Mouse (Mus musculus): ENCODE data around the gene Fam209.

The Fam209 gene

DNA sequence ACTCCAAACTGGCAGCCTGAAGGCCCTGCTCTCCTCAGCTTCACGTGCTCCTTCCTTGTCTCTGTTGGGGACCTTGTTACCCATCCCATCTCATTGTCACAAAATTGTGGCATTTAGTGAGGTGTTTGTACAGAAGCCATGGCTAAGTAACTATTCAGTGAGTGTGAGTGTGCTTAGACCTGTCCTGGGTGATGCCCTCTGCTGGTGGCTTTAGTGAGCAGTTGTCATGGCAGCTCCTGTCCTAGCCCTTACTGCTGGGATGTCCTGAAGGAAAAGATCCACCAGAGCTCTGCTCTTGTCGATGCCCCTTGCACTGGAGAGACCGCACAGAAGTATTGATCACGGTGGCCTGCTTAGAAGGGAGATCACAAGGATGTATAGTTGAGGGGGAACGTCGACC, 25.0 kb upstream of the Fam209 start:
- peaks cover 17% of the 10 kb centered on the region for H3K4me1 ChIP-seq (replicated peaks; ENCODE audit: low read depth, low read length)
- no peak overlapping the region for H3K4me3 ChIP-seq (replicated peaks; ENCODE audit: low read length)
- peaks cover 83% of the 10 kb centered on the region for H3K36me3 ChIP-seq (ENCODE audit: insufficient read depth, low read length)
- H3K27me3 ChIP-seq (ENCODE audit: insufficient read depth, low read length): no peaks in the 10 kb centered on the region
- no peaks in the 10 kb centered on the region for H3K9me3 ChIP-seq (ENCODE audit: low read length)
- TF ChIP-seq NANOG (IDR thresholded peaks at IDR 0.05; ENCODE audit: borderline replicate concordance, low read length): no peak
- peak; percentile 30 for TF ChIP-seq CTCF (conservative IDR thresholded peaks at IDR 0.05; ENCODE audit: low read length)
- TF ChIP-seq POU5F1 (IDR thresholded peaks at IDR 0.05; ENCODE audit: borderline replicate concordance, low read length): no peak

DNA sequence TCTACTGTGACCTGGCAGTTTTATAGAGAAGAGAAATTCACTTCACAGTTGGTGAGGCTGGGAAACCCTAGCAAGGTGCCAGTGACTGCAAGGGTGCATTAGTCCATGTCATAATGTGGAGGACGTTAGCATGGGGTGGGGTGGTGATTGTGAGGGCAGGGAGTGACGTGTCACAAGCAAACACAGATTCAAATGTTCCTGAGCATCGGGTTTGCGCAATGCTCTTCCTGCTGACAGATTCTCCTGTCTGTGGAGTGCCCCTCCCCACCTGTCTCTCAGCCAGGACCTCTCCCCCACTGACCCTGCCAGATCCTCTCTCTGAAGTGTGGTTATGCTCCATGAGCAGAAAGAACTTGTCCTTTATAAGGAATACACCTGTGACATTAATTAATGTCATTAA, 24.0 kb upstream of the Fam209 start:
- TF ChIP-seq POU5F1 (IDR thresholded peaks at IDR 0.05; ENCODE audit: borderline replicate concordance, low read length) (no peak), NANOG (IDR thresholded peaks at IDR 0.05; ENCODE audit: borderline replicate concordance, low read length) (no peak), CTCF (conservative IDR thresholded peaks at IDR 0.05; ENCODE audit: low read length) (no peak)
- Histone ChIP-seq H3K4me1 (replicated peaks; ENCODE audit: low read depth, low read length) (peaks cover 16% of the 10 kb centered on the region), H3K9me3 (ENCODE audit: low read length) (no peaks in the 10 kb centered on the region), H3K27me3 (ENCODE audit: insufficient read depth, low read length) (no peaks in the 10 kb centered on the region), H3K36me3 (ENCODE audit: insufficient read depth, low read length) (peaks cover 93% of the 10 kb centered on the region), H3K4me3 (replicated peaks; ENCODE audit: low read length) (no peak overlapping the region)

DNA sequence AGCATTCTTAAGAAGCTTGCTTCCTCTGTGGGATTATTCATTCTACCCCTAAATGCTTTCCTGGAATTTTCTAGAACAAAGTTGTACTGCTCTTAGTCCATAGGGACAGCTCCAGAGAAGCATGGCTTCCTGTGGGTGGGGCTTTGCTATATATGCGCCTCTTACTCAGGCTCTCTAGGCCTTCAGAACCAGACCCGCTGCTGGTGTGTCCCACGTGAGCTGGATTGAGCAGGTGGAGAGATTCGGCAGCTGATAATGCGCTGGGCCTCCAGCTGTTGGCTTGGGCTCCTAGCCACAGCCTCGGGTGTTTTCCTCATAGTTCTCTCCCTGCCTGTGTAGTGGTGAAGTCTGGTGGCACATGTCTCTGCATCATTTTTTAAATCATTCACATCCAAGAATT, 21.7 kb upstream of the Fam209 start:
- peaks cover 98% of the 10 kb centered on the region for H3K36me3 ChIP-seq (ENCODE audit: insufficient read depth, low read length)
- TF ChIP-seq NANOG (IDR thresholded peaks at IDR 0.05; ENCODE audit: borderline replicate concordance, low read length) (no peak), POU5F1 (IDR thresholded peaks at IDR 0.05; ENCODE audit: borderline replicate concordance, low read length) (no peak), CTCF (conservative IDR thresholded peaks at IDR 0.05; ENCODE audit: low read length) (no peak)
- H3K27me3 ChIP-seq (ENCODE audit: insufficient read depth, low read length): no peaks in the 10 kb centered on the region
- no peaks in the 10 kb centered on the region for H3K9me3 ChIP-seq (ENCODE audit: low read length)
- H3K4me1 ChIP-seq (replicated peaks; ENCODE audit: low read depth, low read length): peaks cover 12% of the 10 kb centered on the region; the same call in 1 of the 2 replicates
- no peak overlapping the region for H3K4me3 ChIP-seq (replicated peaks; ENCODE audit: low read length)

DNA sequence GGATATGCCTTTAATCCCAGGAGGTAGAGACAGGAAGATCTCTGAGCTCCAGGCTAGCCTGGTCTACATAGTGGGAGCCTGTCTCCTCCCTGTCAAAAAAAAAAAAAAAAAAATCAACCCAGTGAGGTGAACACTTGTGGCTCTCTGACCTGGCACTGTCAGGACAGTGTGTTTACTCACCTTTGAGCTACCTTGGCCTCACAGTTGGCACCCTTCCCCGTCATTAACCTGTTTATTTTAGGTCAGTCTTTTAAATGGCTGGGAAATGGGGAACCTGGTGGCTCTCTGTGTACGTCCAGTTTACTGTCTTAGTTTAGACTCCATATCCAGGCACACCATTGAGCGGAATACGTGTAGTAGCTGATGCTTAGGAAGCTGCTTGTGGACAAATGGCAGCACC, 20.3 kb upstream of the Fam209 start:
- Histone ChIP-seq H3K4me1 (replicated peaks; ENCODE audit: low read depth, low read length) (peaks cover 12% of the 10 kb centered on the region; the same call in 1 of the 2 replicates), H3K36me3 (ENCODE audit: insufficient read depth, low read length) (peaks cover 98% of the 10 kb centered on the region), H3K9me3 (ENCODE audit: low read length) (no peaks in the 10 kb centered on the region), H3K27me3 (ENCODE audit: insufficient read depth, low read length) (no peaks in the 10 kb centered on the region), H3K4me3 (replicated peaks; ENCODE audit: low read length) (no peak overlapping the region)
- TF ChIP-seq CTCF (conservative IDR thresholded peaks at IDR 0.05; ENCODE audit: low read length): no peak
- no peak for TF ChIP-seq NANOG (IDR thresholded peaks at IDR 0.05; ENCODE audit: borderline replicate concordance, low read length)
- TF ChIP-seq POU5F1 (IDR thresholded peaks at IDR 0.05; ENCODE audit: borderline replicate concordance, low read length): no peak

DNA sequence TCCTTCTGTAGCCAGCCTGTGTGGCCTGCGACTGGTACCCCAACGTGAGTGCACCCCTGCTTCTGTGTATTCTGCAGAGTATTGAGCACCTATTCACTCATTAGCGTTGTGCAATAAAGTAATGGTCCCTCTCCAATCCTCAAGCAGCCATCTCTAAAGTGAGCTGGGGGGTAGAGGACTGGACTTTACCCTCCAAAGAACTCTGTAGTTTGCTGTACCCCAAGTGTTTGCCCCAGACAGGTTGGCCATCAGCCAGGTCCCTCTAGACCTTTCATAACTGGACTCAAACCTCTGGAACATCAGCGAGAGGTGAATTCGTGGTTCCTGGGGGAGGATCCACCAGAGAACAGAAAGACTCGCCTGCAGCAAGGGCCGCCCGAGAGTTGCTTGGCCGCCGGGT, 19.9 kb upstream of the Fam209 start:
- H3K4me3 ChIP-seq (replicated peaks; ENCODE audit: low read length): no peak overlapping the region
- H3K36me3 ChIP-seq (ENCODE audit: insufficient read depth, low read length): peaks cover 98% of the 10 kb centered on the region
- TF ChIP-seq CTCF (conservative IDR thresholded peaks at IDR 0.05; ENCODE audit: low read length) (no peak), POU5F1 (IDR thresholded peaks at IDR 0.05; ENCODE audit: borderline replicate concordance, low read length) (no peak), NANOG (IDR thresholded peaks at IDR 0.05; ENCODE audit: borderline replicate concordance, low read length) (no peak)
- no peaks in the 10 kb centered on the region for H3K27me3 ChIP-seq (ENCODE audit: insufficient read depth, low read length)
- no peaks in the 10 kb centered on the region for H3K9me3 ChIP-seq (ENCODE audit: low read length)
- peaks cover 11% of the 10 kb centered on the region; the same call in 1 of the 2 replicates for H3K4me1 ChIP-seq (replicated peaks; ENCODE audit: low read depth, low read length)

DNA sequence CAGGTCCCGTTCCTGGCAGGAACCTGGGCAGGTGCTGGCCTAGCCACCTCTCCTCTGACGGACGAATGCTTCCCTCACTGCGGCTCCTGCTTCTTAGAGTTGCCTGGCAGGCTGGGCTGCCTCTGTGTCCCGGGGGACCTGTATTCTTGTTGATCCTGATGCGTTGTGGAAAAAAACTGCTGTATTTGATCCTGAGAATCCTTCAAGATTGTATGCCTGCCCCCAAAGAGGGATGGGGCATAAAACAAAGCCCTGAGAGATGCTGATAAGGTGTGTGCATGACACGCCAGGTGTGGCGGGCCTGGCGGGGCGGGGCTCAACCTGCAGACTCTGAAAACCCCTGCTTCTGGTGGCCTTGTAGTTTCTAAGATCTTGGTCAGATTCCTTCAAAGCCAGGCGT, 13.8 kb upstream of the Fam209 start, which contains the start of gene Gcnt7:
Gene Gcnt7 (minus strand): TSS at position 101 of the 400 bp plus-strand sequence.
- peaks cover 92% of the 10 kb centered on the region for H3K36me3 ChIP-seq (ENCODE audit: insufficient read depth, low read length)
- no peak for TF ChIP-seq NANOG (IDR thresholded peaks at IDR 0.05; ENCODE audit: borderline replicate concordance, low read length)
- TF ChIP-seq CTCF (conservative IDR thresholded peaks at IDR 0.05; ENCODE audit: low read length): no peak
- TF ChIP-seq POU5F1 (IDR thresholded peaks at IDR 0.05; ENCODE audit: borderline replicate concordance, low read length): no peak
- no peaks in the 10 kb centered on the region for H3K27me3 ChIP-seq (ENCODE audit: insufficient read depth, low read length)
- no peak within 1 kb of the TSS for H3K4me3 ChIP-seq (replicated peaks; ENCODE audit: low read length)
- peaks cover 11% of the 10 kb centered on the region for H3K4me1 ChIP-seq (replicated peaks; ENCODE audit: low read depth, low read length)
- H3K9me3 ChIP-seq (ENCODE audit: low read length): no peaks in the 10 kb centered on the region

DNA sequence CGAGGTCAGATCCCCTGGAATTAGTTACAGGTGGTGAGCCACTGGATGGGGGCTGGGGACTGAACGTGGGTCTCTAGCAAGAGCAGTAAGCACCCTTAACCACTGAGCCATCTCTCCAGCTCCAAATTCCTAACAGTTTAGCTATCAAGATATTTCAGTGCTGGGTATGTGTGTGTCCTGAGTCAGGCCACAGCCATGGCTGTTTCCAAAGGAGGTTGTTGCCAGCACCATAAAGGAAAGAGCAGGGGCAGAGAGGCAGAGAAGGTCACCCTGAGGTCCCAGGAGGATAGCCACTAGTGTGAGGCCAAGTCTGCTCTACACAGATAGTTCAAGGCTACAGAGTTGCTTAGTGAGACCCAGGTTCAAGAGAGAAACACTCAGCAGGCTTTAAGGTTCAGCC, 11.7 kb upstream of the Fam209 start:
- TF ChIP-seq NANOG (IDR thresholded peaks at IDR 0.05; ENCODE audit: borderline replicate concordance, low read length) (no peak), CTCF (conservative IDR thresholded peaks at IDR 0.05; ENCODE audit: low read length) (no peak), POU5F1 (IDR thresholded peaks at IDR 0.05; ENCODE audit: borderline replicate concordance, low read length) (no peak)
- Histone ChIP-seq H3K9me3 (ENCODE audit: low read length) (no peaks in the 10 kb centered on the region), H3K4me1 (replicated peaks; ENCODE audit: low read depth, low read length) (peaks cover 16% of the 10 kb centered on the region), H3K4me3 (replicated peaks; ENCODE audit: low read length) (no peak overlapping the region), H3K27me3 (ENCODE audit: insufficient read depth, low read length) (no peaks in the 10 kb centered on the region), H3K36me3 (ENCODE audit: insufficient read depth, low read length) (peaks cover 94% of the 10 kb centered on the region)

DNA sequence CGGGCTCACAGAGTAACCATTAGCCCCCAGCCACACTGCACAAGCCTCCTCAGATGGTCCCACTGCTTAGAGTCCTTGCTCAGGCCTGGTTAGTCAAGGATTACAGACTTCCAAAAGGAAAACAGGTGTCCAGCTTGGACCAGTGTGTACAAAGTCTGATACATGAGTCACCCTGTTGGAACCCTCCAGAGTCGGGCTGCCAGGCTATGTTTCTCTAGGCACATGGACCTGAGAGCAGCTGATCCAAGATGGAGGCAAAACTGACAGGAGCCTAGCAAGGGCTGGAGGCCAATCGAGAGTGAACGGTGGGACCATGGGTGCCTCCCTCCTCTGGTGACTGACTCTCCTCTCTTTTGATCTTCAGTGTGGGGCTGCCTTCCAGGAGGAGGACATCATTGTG, 9.5 kb upstream of the Fam209 start:
- H3K27me3 ChIP-seq (ENCODE audit: insufficient read depth, low read length): no peaks in the 10 kb centered on the region
- TF ChIP-seq POU5F1 (IDR thresholded peaks at IDR 0.05; ENCODE audit: borderline replicate concordance, low read length): no peak
- no peak for TF ChIP-seq CTCF (conservative IDR thresholded peaks at IDR 0.05; ENCODE audit: low read length)
- no peak for TF ChIP-seq NANOG (IDR thresholded peaks at IDR 0.05; ENCODE audit: borderline replicate concordance, low read length)
- peaks cover 19% of the 10 kb centered on the region for H3K4me1 ChIP-seq (replicated peaks; ENCODE audit: low read depth, low read length)
- H3K36me3 ChIP-seq (ENCODE audit: insufficient read depth, low read length): peaks cover 94% of the 10 kb centered on the region
- H3K4me3 ChIP-seq (replicated peaks; ENCODE audit: low read length): no peak overlapping the region
- H3K9me3 ChIP-seq (ENCODE audit: low read length): no peaks in the 10 kb centered on the region
